Mouse (Mus musculus) small intestine, adult 2 months (tissue): ENCODE data around the gene Anxa1. TPM values are rescaled to one million over a fixed set of nuclear protein-coding genes. Genes with fewer than 3 reads are reported as not detected.

Experiments used
- H3K27ac ChIP-seq: fragments of 200-500 bp; 2 replicates; pipeline ENCODE4 v1.5.1; 2012; ENCODE audit warnings: low read depth, low read length, control low read depth, inconsistent platforms; ENCODE audit not compliant: insufficient read depth
- H3K27me3 ChIP-seq: fragments of 200-500 bp; 2 replicates; pipeline ENCODE4 v1.6.1; 2012; ENCODE audit warnings: mild to moderate bottlenecking, moderate library complexity, low read length, inconsistent platforms; ENCODE audit not compliant: control insufficient read depth, insufficient read depth
- H3K36me3 ChIP-seq: fragments of 200-500 bp; 2 replicates; pipeline ENCODE4 v1.6.1; 2012; ENCODE audit warnings: mild to moderate bottlenecking, low read length, control low read depth, inconsistent platforms; ENCODE audit not compliant: control insufficient read depth, insufficient read depth
- H3K4me1 ChIP-seq: fragments of 200-500 bp; 2 replicates; pipeline ENCODE4 v1.6.1; 2012; ENCODE audit warnings: low read length, inconsistent platforms, mixed read lengths; ENCODE audit not compliant: control insufficient read depth, insufficient read depth, insufficient read length
- H3K4me3 ChIP-seq: fragments of 200-500 bp; 2 replicates; pipeline ENCODE4 v1.5.1; 2012; ENCODE audit warnings: low read depth, mild to moderate bottlenecking, control low read depth, inconsistent platforms, low read length, moderate library complexity
- CTCF ChIP-seq: fragments of 200-500 bp; IDR thresholded peaks from 2 replicates; pipeline ENCODE4 v1.5.1; 2012; ENCODE audit warnings: low read depth, mild to moderate bottlenecking, control low read depth, inconsistent platforms, low read length, moderate library complexity, mixed read lengths; ENCODE audit not compliant: insufficient replicate concordance, insufficient read length; ENCODE audit errors: extremely low read depth
- POLR2A ChIP-seq: fragments of 200-500 bp; IDR thresholded peaks from 2 replicates; pipeline ENCODE4 v1.6.1; 2012; ENCODE audit warnings: low read depth, mild to moderate bottlenecking, control low read depth, inconsistent platforms, low read length, moderate library complexity
- WGBS: fragments of 180-500 bp; shearing (Covaris S2); methylation state at CpG from one replicate; pipeline ENCODE4 v1.1.7; 2018; 5-methylcytosine and 5-hydroxymethylcytosine counted together
- polyA plus RNA-seq: library from polyadenylated mRNA; depleted of rRNA; stranded (reverse); fragments of >200 nt; gene quantifications from 2 replicates; pipeline ENCODE4 v1.2.3, GENCODE M21; 2012

Anxa1 gene
- polyA plus RNA-seq, 1 experiment = 0.81 TPM

- Histone ChIP-seq H3K36me3 (no peaks in the 10 kb centered on the region), H3K4me1 (no peaks in the 10 kb centered on the region), H3K4me3 (no peak overlapping the region), H3K27ac (no peak overlapping the region), H3K27me3 (no peaks in the 10 kb centered on the region)
- TF ChIP-seq CTCF (no peak), POLR2A (no peak)
- 76% methylated on average over 4 of the region's 4 CpGs for WGBS
Measured at GRCm38 (mm10) chr19:20399187-20399586, 8.4 kb upstream of the Anxa1 start.

- WGBS = 100% methylated on average over 1 of the region's 1 CpGs
- no peaks in the 10 kb centered on the region for H3K27me3 ChIP-seq
- TF ChIP-seq CTCF (no peak), POLR2A (no peak)
Measured at GRCm38 (mm10) chr19:20397092-20397491, 6.3 kb upstream of the Anxa1 start.

GRCm38 (mm10) chr19:20393556-20394274 is 3.0 kb upstream of the Anxa1 start:
- WGBS = 67% methylated on average over 6 of the region's 6 CpGs
- no peak for TF ChIP-seq CTCF
- TF ChIP-seq POLR2A = no peak
- Histone ChIP-seq H3K27me3 (no peaks in the 10 kb centered on the region), H3K4me1 (no peaks in the 10 kb centered on the region), H3K4me3 (no peak overlapping the region), H3K27ac (no peak overlapping the region), H3K36me3 (no peaks in the 10 kb centered on the region)

More at GRCm38 (mm10) chr19:20397092-20397491, 6.3 kb upstream of the Anxa1 start:
- H3K4me1 ChIP-seq = no peaks in the 10 kb centered on the region
- H3K4me3 ChIP-seq = no peak overlapping the region
- H3K27ac ChIP-seq = no peak overlapping the region
- H3K36me3 ChIP-seq = no peaks in the 10 kb centered on the region

GRCm38 (mm10) chr19:20389723-20390122 is 1.0 kb downstream of the Anxa1 start:
- no peak for TF ChIP-seq CTCF
- TF ChIP-seq POLR2A = no peak
- Histone ChIP-seq H3K27me3 (no peaks in the 10 kb centered on the region), H3K36me3 (no peaks in the 10 kb centered on the region), H3K4me3 (peak overlapping the region; percentile 31; the same call in 1 of the 2 replicates), H3K4me1 (no peaks in the 10 kb centered on the region), H3K27ac (0 out of 2 replicates have a peak overlapping the region, but pooled peaks have one; percentile 47)
- WGBS = 23% methylated on average over 7 of the region's 7 CpGs

GRCm38 (mm10) chr19:20389245-20389644 is 1.5 kb downstream of the Anxa1 start:
- H3K27ac ChIP-seq = no peak overlapping the region
- 26% methylated on average over 6 of the region's 6 CpGs for WGBS

DNA sequence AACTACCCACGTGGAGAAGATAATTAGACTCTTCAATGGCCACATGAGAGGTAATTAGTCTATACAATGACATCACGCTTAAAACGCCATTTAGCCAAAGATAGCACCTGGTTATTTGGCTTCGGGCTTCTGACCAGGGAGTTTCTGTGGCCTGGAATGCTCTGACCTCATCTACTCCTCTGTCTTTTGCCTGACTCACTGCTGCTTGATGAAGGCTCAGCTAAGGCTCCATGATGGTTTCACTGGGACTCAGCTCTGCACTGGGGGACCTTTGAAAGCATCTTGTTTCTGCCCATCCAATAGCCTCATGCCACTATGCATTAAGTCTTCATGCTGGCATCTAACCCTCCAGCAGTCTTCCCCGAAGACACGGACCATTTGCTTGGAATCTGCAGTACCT is 2.5 kb downstream of the Anxa1 start:
- Histone ChIP-seq H3K27ac (no peak overlapping the region), H3K36me3 (no peaks in the 10 kb centered on the region), H3K4me3 (no peak overlapping the region), H3K27me3 (no peaks in the 10 kb centered on the region), H3K4me1 (no peaks in the 10 kb centered on the region)
- no peak for TF ChIP-seq CTCF
- TF ChIP-seq POLR2A = no peak
- WGBS = 79% methylated on average over 6 of the region's 6 CpGs

More at GRCm38 (mm10) chr19:20389245-20389644, 1.5 kb downstream of the Anxa1 start:
- Histone ChIP-seq H3K36me3 (no peaks in the 10 kb centered on the region), H3K4me1 (no peaks in the 10 kb centered on the region), H3K27me3 (no peaks in the 10 kb centered on the region), H3K4me3 (no peak overlapping the region)
- no peak for TF ChIP-seq CTCF
- no peak for TF ChIP-seq POLR2A

DNA sequence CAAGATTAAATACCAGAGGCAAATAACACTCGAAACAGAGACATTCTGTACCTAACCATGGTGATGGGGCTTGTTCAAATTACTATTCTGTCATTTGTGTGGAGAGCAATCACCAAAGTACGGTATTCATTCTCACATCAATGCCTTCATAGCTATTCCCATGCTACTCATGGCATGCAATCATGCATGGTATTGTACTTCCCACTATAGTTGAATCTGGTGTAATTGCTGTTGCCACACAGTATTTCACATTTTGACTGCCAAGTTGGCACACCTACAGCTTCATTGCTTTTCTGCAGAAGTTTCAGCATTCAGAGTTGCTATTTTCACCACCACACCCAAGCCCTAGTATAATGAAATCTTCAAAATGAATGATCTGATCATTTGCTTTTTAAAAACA is 4.4 kb downstream of the Anxa1 start:
- Histone ChIP-seq H3K36me3 (no peaks in the 10 kb centered on the region), H3K27me3 (no peaks in the 10 kb centered on the region), H3K27ac (no peak overlapping the region), H3K4me1 (no peaks in the 10 kb centered on the region), H3K4me3 (no peak overlapping the region)
- WGBS = 88% methylated on average over 2 of the region's 2 CpGs
- TF ChIP-seq POLR2A (no peak), CTCF (no peak)
